Mouse (Mus musculus) heart, adult 2 months (tissue): ENCODE results near the gene Stard7. TPM values are rescaled to one million over a fixed set of nuclear protein-coding genes. Genes with fewer than 3 reads are reported as not detected.

ENCODE experiments used
- DNase-seq, 2 experiments: peaks; one replicate each; pipeline ENCODE4 v3.0.0; 2021
- H3K27ac ChIP-seq: fragments of 200-600 bp; 2 replicates; pipeline ENCODE4 v1.8.1; 2022
- H3K27me3 ChIP-seq: fragments of 200-500 bp; 2 replicates; pipeline ENCODE4 v1.6.1; 2012; ENCODE audit warnings: mild to moderate bottlenecking, low read length, inconsistent platforms, mixed read lengths; ENCODE audit not compliant: control insufficient read depth, insufficient read depth
- H3K36me3 ChIP-seq: fragments of 200-500 bp; 2 replicates; pipeline ENCODE4 v1.6.1; 2012; ENCODE audit warnings: low read length, inconsistent platforms; ENCODE audit not compliant: control insufficient read depth, insufficient read depth
- H3K4me1 ChIP-seq: fragments of 200-500 bp; 2 replicates; pipeline ENCODE4 v1.6.1; 2011; ENCODE audit warnings: low read length; ENCODE audit not compliant: control insufficient read depth, insufficient read depth
- H3K4me3 ChIP-seq: fragments of 200-600 bp; 2 replicates; pipeline ENCODE4 v1.8.1; 2022
- H3K79me2 ChIP-seq: fragments of 200-500 bp; replicated peaks from 2 replicates; pipeline ENCODE4 v1.6.1; 2012; ENCODE audit warnings: mild to moderate bottlenecking, inconsistent platforms, low read length, moderate library complexity, mixed read lengths; ENCODE audit not compliant: control insufficient read depth, insufficient read depth
- H3K9ac ChIP-seq: fragments of 200-500 bp; 2 replicates; pipeline ENCODE4 v1.6.1; 2012; ENCODE audit warnings: low read depth, mild to moderate bottlenecking, control low read depth, inconsistent platforms, low read length, mixed read lengths
- CTCF ChIP-seq: fragments of 200-600 bp; IDR thresholded peaks from 2 replicates; pipeline ENCODE4 v1.8.1; 2022; ENCODE audit warnings: antibody characterized with exemption, mild to moderate bottlenecking, moderate library complexity
- EP300 ChIP-seq: fragments of 200-500 bp; IDR thresholded peaks from 2 replicates; pipeline ENCODE4 v1.6.1; 2011; ENCODE audit warnings: low read depth, low read length, control low read depth; ENCODE audit not compliant: insufficient read depth
- POLR2A ChIP-seq: fragments of 200-500 bp; IDR thresholded peaks from 2 replicates; pipeline ENCODE4 v1.6.1; 2011; ENCODE audit warnings: mild to moderate bottlenecking, low read depth, low read length, control low read depth; ENCODE audit not compliant: insufficient read depth
- WGBS: fragments of 180-500 bp; shearing (Covaris S2); methylation state at CpG from one replicate; pipeline ENCODE4 v1.1.7; 2018; 5-methylcytosine and 5-hydroxymethylcytosine counted together
- intact Hi-C: fragments of 180-260 bp; cut with DNase I; formaldehyde crosslinking; loops from one replicate; pipeline ENCODE4 v1.15.1; 2025
- polyA plus RNA-seq: library from polyadenylated mRNA; depleted of rRNA; stranded (reverse); fragments of >200 nt; gene quantifications from 2 replicates; pipeline ENCODE4 v1.2.3, GENCODE M21; 2012
- total RNA-seq, 2 experiments: library from RNA; stranded (reverse); gene quantifications; 2 replicates each; pipeline ENCODE4 v1.2.3; 2021

The Stard7 gene
- total and polyA plus RNA-seq, 3 experiments: 64.0 to 165 (median 150) TPM

DNA sequence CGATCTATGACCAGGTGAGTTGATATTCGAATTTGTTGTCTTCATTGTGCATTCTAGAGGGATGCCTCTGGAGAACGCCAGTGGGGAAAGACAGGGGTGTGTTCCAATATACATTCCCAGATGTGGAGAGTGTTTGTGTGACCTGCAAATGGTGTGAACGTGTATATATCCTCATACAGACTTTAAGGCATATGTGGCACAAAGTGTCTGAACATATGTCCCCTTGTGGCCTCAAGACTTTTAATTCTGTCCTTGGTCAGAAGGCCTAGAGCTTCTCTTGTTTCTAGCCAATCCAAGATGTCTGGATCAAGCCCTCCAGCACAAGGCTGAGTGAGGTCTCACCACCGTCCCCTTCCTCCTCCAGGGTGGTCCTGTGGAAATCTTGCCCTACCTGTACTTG lies 66.9 kb downstream of the Stard7 start:
- no peak for DNase-seq
- intact Hi-C loops: loop anchor here (5.0 kb wide), 1 partner anchor 90 kb away; the partner anchor contains the start of genes Ciao1 and Tmem127
- peak overlapping the region; percentile 69 for H3K4me3 ChIP-seq
- 42% methylated on average over 5 of the region's 5 CpGs for WGBS
- no peak overlapping the region; the same call in 1 of the 2 replicates for H3K9ac ChIP-seq
- no peaks in the 10 kb centered on the region for H3K79me2 ChIP-seq
- H3K4me1 ChIP-seq: no peaks in the 10 kb centered on the region; the same call in 1 of the 2 replicates
- H3K27me3 ChIP-seq: no peaks in the 10 kb centered on the region
- no peaks in the 10 kb centered on the region for H3K36me3 ChIP-seq
- H3K27ac ChIP-seq: no peak overlapping the region
- TF ChIP-seq EP300 (no peak), CTCF (no peak), POLR2A (no peak)

DNA sequence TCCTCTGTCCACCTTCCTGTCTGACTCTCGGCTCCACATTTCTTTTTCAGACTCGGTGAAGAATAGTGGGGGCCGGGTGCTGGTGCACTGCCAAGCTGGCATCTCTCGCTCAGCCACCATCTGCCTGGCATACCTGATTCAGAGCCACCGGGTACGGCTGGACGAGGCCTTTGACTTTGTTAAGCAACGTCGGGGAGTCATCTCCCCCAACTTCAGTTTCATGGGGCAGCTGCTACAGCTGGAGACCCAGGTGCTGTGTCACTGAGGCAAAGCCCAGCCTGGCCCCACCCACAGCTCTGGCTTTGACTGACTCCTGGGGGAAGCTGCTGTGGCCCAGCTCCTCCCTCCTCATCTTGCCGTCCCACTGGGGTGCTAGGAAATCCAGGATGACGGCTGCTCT lies 67.5 kb downstream of the Stard7 start:
- H3K4me1 ChIP-seq: no peaks in the 10 kb centered on the region; the same call in 1 of the 2 replicates
- DNase-seq: no peak
- H3K79me2 ChIP-seq: no peaks in the 10 kb centered on the region
- TF ChIP-seq CTCF: no peak
- no peak for TF ChIP-seq POLR2A
- TF ChIP-seq EP300: no peak
- H3K27ac ChIP-seq: no peak overlapping the region
- H3K9ac ChIP-seq: no peak overlapping the region
- H3K4me3 ChIP-seq: no peak overlapping the region
- no peaks in the 10 kb centered on the region for H3K36me3 ChIP-seq
- intact Hi-C loops: loop anchor here (5.0 kb wide), 1 partner anchor 90 kb away; the partner anchor contains the start of genes Ciao1 and Tmem127
- no peaks in the 10 kb centered on the region for H3K27me3 ChIP-seq
- WGBS: 62% methylated on average over 11 of the region's 11 CpGs

DNA sequence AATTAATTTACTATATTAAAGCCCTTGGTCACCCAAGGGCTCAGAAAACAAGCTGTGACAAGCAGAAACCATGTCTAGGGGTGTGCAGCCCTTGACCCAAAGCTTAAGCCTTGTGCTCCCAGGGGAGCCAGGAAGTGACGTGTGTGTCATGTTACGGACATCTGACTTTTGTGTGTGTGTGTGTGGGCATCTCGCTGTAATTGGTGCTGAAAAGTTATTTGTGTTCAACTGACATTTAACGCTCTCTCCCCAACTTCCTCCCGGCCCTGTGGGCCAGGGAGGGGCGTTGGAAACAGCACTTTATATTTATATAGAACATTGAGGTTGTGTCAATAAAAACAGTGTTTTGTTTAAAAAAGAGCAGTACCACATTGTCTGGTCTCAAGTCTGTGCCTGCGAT lies 68.0 kb downstream of the Stard7 start:
- Histone ChIP-seq H3K27me3 (no peaks in the 10 kb centered on the region), H3K36me3 (no peaks in the 10 kb centered on the region), H3K4me3 (no peak overlapping the region), H3K79me2 (no peaks in the 10 kb centered on the region), H3K27ac (no peak overlapping the region), H3K9ac (no peak overlapping the region), H3K4me1 (no peaks in the 10 kb centered on the region; the same call in 1 of the 2 replicates)
- 61% methylated on average over 7 of the region's 7 CpGs for whole genome bisulfite sequencing
- TF ChIP-seq CTCF (no peak), EP300 (no peak), POLR2A (no peak)
- intact Hi-C loops: loop anchor here (5.0 kb wide), 1 partner anchor 91 kb away; the partner anchor contains the start of genes Ciao1 and Tmem127
- DNase-seq: no peak

DNA sequence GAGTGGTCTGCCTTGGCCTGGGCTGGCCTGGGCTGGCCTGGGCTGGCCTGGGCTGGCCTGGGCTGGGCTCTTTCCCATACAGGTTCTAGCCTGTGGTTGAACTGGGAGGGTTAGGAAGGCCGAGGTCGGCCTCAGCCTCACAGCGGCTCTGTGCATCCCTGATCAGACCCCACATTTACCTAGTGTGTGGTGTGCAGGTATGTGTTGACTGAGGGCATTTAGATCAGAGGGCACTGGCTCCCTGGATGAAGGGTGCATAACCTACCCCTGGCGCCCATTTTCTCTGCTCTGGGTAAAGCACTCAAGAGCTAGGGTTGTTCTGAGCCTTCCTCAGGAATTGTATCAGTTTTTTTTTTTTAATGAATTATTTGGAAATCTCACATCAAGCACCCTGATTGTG lies 68.4 kb downstream of the Stard7 start, which contains the start of gene Astl:
Astl (plus strand) TSS at position 224 of the 400 bp plus-strand sequence.
- intact Hi-C loops: loop anchor here (5.0 kb wide), 1 partner anchor 91 kb away; the partner anchor contains the start of genes Ciao1 and Tmem127
- no peak within 1 kb of the TSS for H3K9ac ChIP-seq
- H3K4me1 ChIP-seq: no peaks in the 10 kb centered on the region; the same call in 1 of the 2 replicates
- H3K79me2 ChIP-seq: no peaks in the 10 kb centered on the region
- TF ChIP-seq POLR2A: no peak
- TF ChIP-seq CTCF: no peak
- TF ChIP-seq EP300: no peak
- H3K27me3 ChIP-seq: no peaks in the 10 kb centered on the region
- no peak within 1 kb of the TSS for H3K4me3 ChIP-seq
- 83% methylated on average over 4 of the region's 4 CpGs for WGBS
- no peak for DNase-seq
- H3K36me3 ChIP-seq: no peaks in the 10 kb centered on the region
- no peak within 1 kb of the TSS for H3K27ac ChIP-seq

DNA sequence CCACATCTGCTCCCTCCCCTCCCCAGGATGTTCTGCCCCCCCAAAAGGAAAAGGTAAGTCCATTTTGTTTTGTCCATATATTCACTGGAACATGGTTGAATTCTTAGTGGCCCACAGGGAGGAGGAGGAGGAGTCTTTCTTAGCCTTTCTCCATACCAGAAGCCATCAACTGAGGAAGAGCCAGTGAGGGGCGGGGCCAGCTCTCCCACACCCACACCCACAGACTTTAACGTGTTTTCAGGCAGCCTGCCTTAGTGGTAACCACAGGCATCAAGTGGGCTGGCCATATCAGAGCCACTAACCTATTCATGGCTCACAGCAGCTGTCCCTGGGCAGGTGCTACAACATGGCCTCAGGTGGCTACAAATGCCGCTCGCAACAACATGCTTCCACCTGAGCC lies 68.8 kb downstream of the Stard7 start:
- Histone ChIP-seq H3K36me3 (no peaks in the 10 kb centered on the region), H3K9ac (no peak overlapping the region), H3K27ac (no peak overlapping the region), H3K79me2 (no peaks in the 10 kb centered on the region), H3K27me3 (no peaks in the 10 kb centered on the region), H3K4me3 (no peak overlapping the region), H3K4me1 (no peaks in the 10 kb centered on the region; the same call in 1 of the 2 replicates)
- 68% methylated on average over 4 of the region's 4 CpGs for WGBS
- intact Hi-C loops: loop anchor here (5.0 kb wide), 1 partner anchor 92 kb away; the partner anchor contains the start of genes Ciao1 and Tmem127
- TF ChIP-seq EP300 (no peak), POLR2A (no peak), CTCF (no peak)
- peak in 1 of 2 experiments; percentile 20 for DNase-seq

DNA sequence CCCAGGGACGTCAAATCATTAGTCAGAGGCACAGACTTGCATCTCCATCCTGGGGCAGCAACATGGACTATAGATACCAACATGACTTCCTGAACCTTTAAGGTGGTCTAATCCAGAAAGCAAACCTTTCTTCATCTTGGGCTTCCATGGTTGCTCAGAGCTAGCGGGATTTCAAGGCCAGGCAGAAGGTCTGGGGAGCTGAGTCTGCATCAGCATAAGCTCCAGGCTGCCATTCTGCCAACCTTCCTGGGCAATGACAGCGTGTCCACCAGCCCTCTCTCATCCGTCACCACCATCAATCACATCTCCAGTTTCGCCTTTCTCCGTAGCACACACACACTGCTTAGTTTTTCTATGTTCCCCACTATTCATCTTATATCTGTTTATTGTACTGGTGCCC lies 69.2 kb downstream of the Stard7 start:
- Histone ChIP-seq H3K9ac (no peak overlapping the region), H3K4me3 (no peak overlapping the region), H3K79me2 (no peaks in the 10 kb centered on the region), H3K27me3 (no peaks in the 10 kb centered on the region), H3K36me3 (no peaks in the 10 kb centered on the region), H3K4me1 (no peaks in the 10 kb centered on the region; the same call in 1 of the 2 replicates), H3K27ac (no peak overlapping the region)
- intact Hi-C loops: loop anchor here (5.0 kb wide), 1 partner anchor 92 kb away; the partner anchor contains the start of genes Ciao1 and Tmem127
- no peak for DNase-seq
- 79% methylated on average over 6 of the region's 6 CpGs for WGBS
- TF ChIP-seq POLR2A (no peak), CTCF (no peak)
